Mouse (Mus musculus): ENCODE measurements at regions not wholly inside any gene's neighbourhood (a gene's known extent, or its start where the extent isn't known, plus 50 kb on each side); places are given as distances from the start of the nearest gene placed in this dataset.

DNA sequence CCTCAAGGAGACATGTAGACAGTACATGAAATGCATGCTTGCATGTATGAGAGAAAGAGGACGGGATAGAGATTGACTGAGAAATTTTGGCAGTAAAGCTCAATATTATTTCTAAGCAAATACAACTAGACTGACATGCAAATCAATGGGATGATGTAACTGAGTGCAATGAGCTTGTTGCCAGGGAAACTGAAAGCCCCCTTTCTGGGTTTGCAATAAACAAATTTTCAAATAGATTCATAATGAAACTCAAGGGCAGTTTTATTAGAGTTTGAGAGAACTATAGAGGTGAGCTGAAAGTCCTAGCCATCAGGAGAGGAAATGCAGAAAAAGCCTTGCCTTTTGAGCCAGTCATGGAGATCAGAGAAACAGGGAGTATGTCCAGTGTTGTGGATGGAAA, 460.2 kb downstream of the Arl4a start:
- Histone ChIP-seq H3K9ac (ENCODE audit: low read length) (no peak overlapping the region), H3K36me3 (ENCODE audit: control insufficient read depth, insufficient read depth, low read length) (no peaks in the 10 kb centered on the region), H3K4me2 (no peak overlapping the region), H3K4me1 (ENCODE audit: control insufficient read depth, insufficient read depth, low read length) (no peaks in the 10 kb centered on the region), H3K4me3 (ENCODE audit: low read depth, low read length) (no peak overlapping the region), H3K9me3 (ENCODE audit: control insufficient read depth, low read length) (no peaks in the 10 kb centered on the region), H3K27me3 (ENCODE audit: control insufficient read depth, insufficient read depth, low read length) (no peaks in the 10 kb centered on the region), H3K27ac (ENCODE audit: low read depth, low read length) (no peak overlapping the region)
- WGBS = 90% methylated on average over 1 of the region's 1 CpGs
- DNase-seq (ENCODE audit: low spot score, missing footprints) (no peak), ATAC-seq (ENCODE audit: low FRiP score) (no peak)

DNA sequence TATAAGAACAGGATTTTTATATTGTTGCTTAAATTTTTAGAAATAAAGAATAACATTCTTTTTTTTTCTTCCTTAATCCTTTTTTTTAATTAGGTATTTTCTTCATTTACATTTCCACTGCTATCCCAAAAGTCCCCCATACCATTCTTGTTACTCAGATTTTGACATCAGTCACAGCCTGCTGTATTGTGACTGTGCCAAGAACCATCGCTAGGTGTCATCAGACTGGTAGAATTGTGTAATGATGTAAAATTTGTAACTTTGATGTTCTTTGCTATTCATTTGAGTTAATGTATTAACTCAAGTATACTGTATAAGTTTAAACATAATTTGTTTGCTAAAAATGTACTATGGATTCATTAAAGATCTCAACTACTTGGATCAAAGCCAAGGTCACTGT, 465.0 kb downstream of the Arl4a start:
- Histone ChIP-seq H3K27ac (ENCODE audit: low read depth, low read length) (no peak overlapping the region), H3K36me3 (ENCODE audit: control insufficient read depth, insufficient read depth, low read length) (no peaks in the 10 kb centered on the region)
- ATAC-seq (ENCODE audit: low FRiP score) = no peak

DNA sequence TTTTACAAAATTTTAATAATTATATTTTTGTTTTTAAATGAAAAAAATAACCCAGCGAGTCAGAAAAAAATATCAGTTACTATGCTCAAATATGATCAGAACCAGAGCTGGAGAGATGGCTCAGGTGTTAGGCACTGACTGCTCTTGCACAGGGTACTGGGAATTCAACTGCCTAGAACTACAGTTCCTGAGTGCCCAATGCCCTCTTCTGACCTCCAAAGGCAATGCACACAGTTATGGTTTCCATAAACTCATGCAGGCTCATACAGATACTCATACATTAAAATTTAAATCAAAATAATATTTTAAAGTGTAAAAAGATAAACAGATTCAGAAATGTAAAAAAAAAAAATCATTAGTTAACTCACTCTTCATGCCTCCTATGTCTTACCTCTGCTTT, 465.7 kb downstream of the Arl4a start:
- no peak for ATAC-seq (ENCODE audit: low FRiP score)
- no peak for DNase-seq (ENCODE audit: low spot score, missing footprints)
- Histone ChIP-seq H3K9ac (ENCODE audit: low read length) (no peak overlapping the region), H3K36me3 (ENCODE audit: control insufficient read depth, insufficient read depth, low read length) (no peaks in the 10 kb centered on the region), H3K4me1 (ENCODE audit: control insufficient read depth, insufficient read depth, low read length) (no peaks in the 10 kb centered on the region), H3K27ac (ENCODE audit: low read depth, low read length) (no peak overlapping the region), H3K4me3 (ENCODE audit: low read depth, low read length) (no peak overlapping the region), H3K27me3 (ENCODE audit: control insufficient read depth, insufficient read depth, low read length) (no peaks in the 10 kb centered on the region), H3K9me3 (ENCODE audit: control insufficient read depth, low read length) (no peaks in the 10 kb centered on the region), H3K4me2 (no peak overlapping the region)
- whole genome bisulfite sequencing = 94% methylated on average over 1 of the region's 1 CpGs

More for the DNA sequence above, 465.0 kb downstream of the Arl4a start:
- DNase-seq (ENCODE audit: low spot score, missing footprints) = no peak
- Histone ChIP-seq H3K4me2 (no peak overlapping the region), H3K4me1 (ENCODE audit: control insufficient read depth, insufficient read depth, low read length) (no peaks in the 10 kb centered on the region), H3K9ac (ENCODE audit: low read length) (no peak overlapping the region), H3K4me3 (ENCODE audit: low read depth, low read length) (no peak overlapping the region), H3K27me3 (ENCODE audit: control insufficient read depth, insufficient read depth, low read length) (no peaks in the 10 kb centered on the region), H3K9me3 (ENCODE audit: control insufficient read depth, low read length) (no peaks in the 10 kb centered on the region)
- 76% methylated on average over 1 of the region's 1 CpGs for WGBS

DNA sequence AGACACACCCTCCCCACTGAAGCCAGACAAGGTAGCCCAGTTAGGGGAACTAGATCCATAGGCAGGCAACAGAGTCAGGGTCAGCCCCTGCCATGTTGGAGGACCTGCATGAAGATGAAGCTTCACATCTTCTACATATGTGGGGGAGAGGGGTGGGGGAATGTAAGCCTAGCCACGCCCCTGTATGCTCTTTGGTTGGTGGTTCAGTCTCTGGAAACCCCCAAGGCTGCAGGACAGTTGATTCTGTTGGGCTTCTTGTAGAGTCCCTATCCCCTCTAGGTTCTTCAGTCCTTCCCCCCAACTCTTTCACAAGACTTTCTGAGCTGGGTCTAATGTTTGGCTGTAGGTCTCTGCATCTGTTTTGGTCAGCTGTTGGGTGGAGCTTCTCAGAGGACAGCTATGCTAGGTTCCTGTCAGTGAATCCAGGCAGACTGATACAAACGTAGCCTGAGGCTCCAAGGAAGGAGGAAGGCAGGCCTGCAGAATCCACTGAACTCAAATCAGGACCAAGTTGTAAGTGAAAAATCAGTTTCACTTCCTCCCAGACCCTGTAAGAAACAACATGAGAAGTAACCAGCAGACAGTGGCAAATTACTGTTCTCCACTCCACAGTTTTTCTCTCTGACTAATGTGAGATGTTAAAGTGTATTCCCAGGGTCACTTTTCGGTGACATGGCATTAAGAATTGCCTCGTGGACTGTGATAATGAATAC, 476.9 kb downstream of the Arl4a start:
- WGBS = 77% methylated on average over 4 of the region's 4 CpGs
- ATAC-seq (ENCODE audit: low FRiP score) (no peak), DNase-seq (ENCODE audit: low spot score, missing footprints) (no peak)
- H3K27ac ChIP-seq (ENCODE audit: low read depth, low read length) = no peak overlapping the region
- no peak overlapping the region for H3K4me2 ChIP-seq
- H3K4me3 ChIP-seq (ENCODE audit: low read depth, low read length) = no peak overlapping the region
- H3K9me3 ChIP-seq (ENCODE audit: control insufficient read depth, low read length) = no peaks in the 10 kb centered on the region
- H3K36me3 ChIP-seq (ENCODE audit: control insufficient read depth, insufficient read depth, low read length) = no peaks in the 10 kb centered on the region
- H3K9ac ChIP-seq (ENCODE audit: low read length) = no peak overlapping the region
- no peaks in the 10 kb centered on the region for H3K4me1 ChIP-seq (ENCODE audit: control insufficient read depth, insufficient read depth, low read length)
- no peaks in the 10 kb centered on the region for H3K27me3 ChIP-seq (ENCODE audit: control insufficient read depth, insufficient read depth, low read length)

DNA sequence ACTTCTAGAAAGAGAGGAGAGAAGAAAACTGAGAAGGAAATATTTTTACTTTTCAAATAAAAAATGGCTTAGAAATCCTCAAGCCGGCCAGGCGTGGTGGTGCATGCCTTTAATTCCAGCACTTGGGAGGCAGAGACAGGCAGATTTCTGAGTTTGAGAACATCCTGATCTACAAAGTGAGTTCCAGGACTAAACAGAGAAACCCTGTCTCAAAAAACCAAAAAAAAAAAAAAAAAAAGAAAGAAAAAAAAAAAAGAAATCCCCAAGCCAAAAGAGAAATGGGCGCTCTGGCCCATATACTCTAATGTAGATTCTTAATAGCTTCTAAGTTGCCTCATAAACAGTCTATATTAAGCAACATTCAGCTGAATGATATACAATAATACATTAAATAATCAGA, 479.3 kb downstream of the Arl4a start:
- Histone ChIP-seq H3K4me1 (ENCODE audit: control insufficient read depth, insufficient read depth, low read length) (no peaks in the 10 kb centered on the region), H3K4me3 (ENCODE audit: low read depth, low read length) (no peak overlapping the region), H3K27ac (ENCODE audit: low read depth, low read length) (no peak overlapping the region), H3K36me3 (ENCODE audit: control insufficient read depth, insufficient read depth, low read length) (no peaks in the 10 kb centered on the region), H3K27me3 (ENCODE audit: control insufficient read depth, insufficient read depth, low read length) (no peaks in the 10 kb centered on the region), H3K9me3 (ENCODE audit: control insufficient read depth, low read length) (no peaks in the 10 kb centered on the region), H3K4me2 (no peak overlapping the region), H3K9ac (ENCODE audit: low read length) (no peak overlapping the region)
- DNase-seq (ENCODE audit: low spot score, missing footprints) (no peak), ATAC-seq (ENCODE audit: low FRiP score) (no peak)
- 97% methylated on average over 3 of the region's 3 CpGs for WGBS

DNA sequence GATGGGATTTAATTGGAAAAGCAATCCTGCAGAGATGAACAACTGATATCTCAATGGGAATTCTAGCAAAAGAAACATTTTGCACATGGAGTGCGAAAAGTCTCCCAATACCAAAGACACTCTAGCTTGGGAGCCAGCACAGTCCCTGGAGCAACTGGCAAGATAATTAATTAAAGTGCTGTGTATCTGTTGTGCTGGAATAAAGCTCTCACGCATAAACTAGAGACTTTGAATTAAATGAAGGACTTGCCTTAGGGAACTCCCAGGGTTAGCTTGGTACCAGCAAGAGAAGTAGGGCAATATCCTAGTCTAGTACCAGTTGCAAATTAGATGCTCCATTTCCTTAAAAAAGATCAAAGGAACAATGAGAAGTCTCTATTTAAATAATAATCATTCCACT, 501.5 kb downstream of the Arl4a start:
- no peak overlapping the region for H3K9ac ChIP-seq (ENCODE audit: low read length)
- 63% methylated on average over 2 of the region's 2 CpGs for WGBS
- DNase-seq (ENCODE audit: low spot score, missing footprints) (no peak), ATAC-seq (ENCODE audit: low FRiP score) (no peak)
- H3K27ac ChIP-seq (ENCODE audit: low read depth, low read length) = no peak overlapping the region
- H3K4me1 ChIP-seq (ENCODE audit: control insufficient read depth, insufficient read depth, low read length) = no peaks in the 10 kb centered on the region
- H3K4me3 ChIP-seq (ENCODE audit: low read depth, low read length) = no peak overlapping the region
- H3K27me3 ChIP-seq (ENCODE audit: control insufficient read depth, insufficient read depth, low read length) = no peaks in the 10 kb centered on the region
- no peaks in the 10 kb centered on the region for H3K9me3 ChIP-seq (ENCODE audit: control insufficient read depth, low read length)
- H3K4me2 ChIP-seq = no peak overlapping the region
- H3K36me3 ChIP-seq (ENCODE audit: control insufficient read depth, insufficient read depth, low read length) = no peaks in the 10 kb centered on the region

DNA sequence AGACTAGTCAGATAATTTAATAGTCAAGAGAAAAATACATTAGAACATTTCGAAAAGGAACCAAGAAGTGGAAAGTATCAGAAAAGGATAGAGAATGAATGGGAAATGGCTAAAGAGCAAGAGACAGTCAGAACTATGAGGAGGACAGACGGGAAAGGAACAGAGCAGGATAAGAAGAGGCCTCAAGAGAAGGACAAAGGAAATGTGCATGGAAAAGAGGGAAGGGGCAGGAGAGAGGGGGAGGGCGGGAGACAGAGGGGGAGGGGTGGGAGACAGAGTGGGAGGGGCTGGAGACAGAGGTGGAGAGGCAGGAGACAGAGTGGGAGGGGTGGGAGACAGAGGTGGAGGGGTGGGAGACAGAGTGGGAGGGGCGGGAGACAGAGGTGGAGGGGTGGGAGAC, 509.7 kb downstream of the Arl4a start:
- Histone ChIP-seq H3K9me3 (ENCODE audit: control insufficient read depth, low read length) (no peaks in the 10 kb centered on the region), H3K27ac (ENCODE audit: low read depth, low read length) (no peak overlapping the region; the same call in 1 of the 2 replicates), H3K4me1 (ENCODE audit: control insufficient read depth, insufficient read depth, low read length) (no peaks in the 10 kb centered on the region; the same call in 1 of the 2 replicates), H3K9ac (ENCODE audit: low read length) (no peak overlapping the region), H3K4me3 (ENCODE audit: low read depth, low read length) (no peak overlapping the region), H3K36me3 (ENCODE audit: control insufficient read depth, insufficient read depth, low read length) (no peaks in the 10 kb centered on the region), H3K27me3 (ENCODE audit: control insufficient read depth, insufficient read depth, low read length) (no peaks in the 10 kb centered on the region), H3K4me2 (no peak overlapping the region)
- DNase-seq (ENCODE audit: low spot score, missing footprints) (peak; percentile 72), ATAC-seq (ENCODE audit: low FRiP score) (peak; percentile 65)
- WGBS = 55% methylated on average over 3 of the region's 4 CpGs

DNA sequence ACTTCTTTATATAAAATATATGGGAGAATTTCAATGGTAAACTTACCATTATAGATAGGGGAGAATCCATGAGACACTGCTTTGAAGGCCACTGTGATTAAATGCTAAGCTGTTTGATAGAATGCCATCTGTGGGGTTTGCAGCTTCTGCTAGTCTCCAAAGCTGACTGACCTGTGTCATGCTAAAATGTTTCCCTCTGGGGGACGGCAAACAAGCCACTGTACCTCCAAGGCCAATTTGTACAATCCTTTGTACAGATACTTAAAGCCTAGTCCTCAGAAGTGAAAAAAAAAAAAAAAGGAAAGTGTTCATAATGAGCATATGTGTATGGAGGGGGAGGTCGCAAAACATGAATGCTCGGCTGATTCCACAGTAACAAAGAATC, 510.6 kb downstream of the Arl4a start:
- 54% methylated on average over 3 of the region's 3 CpGs for WGBS
- H3K27ac ChIP-seq (ENCODE audit: low read depth, low read length) = peak overlapping the region; percentile 37; the same call in 1 of the 2 replicates
- H3K9ac ChIP-seq (ENCODE audit: low read length) = no peak overlapping the region
- peak; percentile 82 for DNase-seq (ENCODE audit: low spot score, missing footprints)
- H3K4me1 ChIP-seq (ENCODE audit: control insufficient read depth, insufficient read depth, low read length) = no peaks in the 10 kb centered on the region; the same call in 1 of the 2 replicates
- no peaks in the 10 kb centered on the region for H3K36me3 ChIP-seq (ENCODE audit: control insufficient read depth, insufficient read depth, low read length)
- no peaks in the 10 kb centered on the region for H3K9me3 ChIP-seq (ENCODE audit: control insufficient read depth, low read length)
- no peak overlapping the region for H3K4me3 ChIP-seq (ENCODE audit: low read depth, low read length)
- peak; percentile 84 for ATAC-seq (ENCODE audit: low FRiP score)
- H3K4me2 ChIP-seq = no peak overlapping the region
- no peaks in the 10 kb centered on the region for H3K27me3 ChIP-seq (ENCODE audit: control insufficient read depth, insufficient read depth, low read length)

DNA sequence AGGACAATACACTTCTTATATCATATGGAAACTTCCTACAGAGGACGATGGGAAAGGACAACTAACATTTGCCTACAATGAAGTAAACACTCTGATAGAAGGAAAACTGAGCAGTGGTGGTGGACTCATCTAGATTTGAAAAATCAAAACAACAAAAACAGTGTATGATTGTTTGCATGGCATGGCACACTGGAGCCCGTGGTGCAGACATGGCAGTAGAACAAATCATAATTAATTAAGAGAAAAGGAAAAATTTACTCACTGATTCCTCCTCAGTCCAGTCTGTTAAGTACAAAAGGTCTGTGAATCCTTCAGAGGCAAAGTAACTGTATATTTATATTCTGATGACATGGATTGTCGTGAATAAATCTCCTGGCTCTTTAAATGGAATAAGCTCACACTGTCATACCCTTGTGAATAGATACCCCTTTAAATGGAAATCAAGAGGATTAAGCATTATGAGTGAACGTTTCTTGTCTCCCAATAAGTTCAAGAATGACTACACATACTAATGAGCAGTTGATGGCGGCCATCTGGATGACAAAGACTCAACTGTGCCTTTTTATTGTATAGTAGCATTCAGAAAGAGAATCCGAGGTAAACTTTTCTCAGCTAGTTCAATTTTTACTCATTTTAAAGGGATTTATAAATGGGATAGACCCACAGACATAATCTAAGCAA, 511.1 kb downstream of the Arl4a start:
- peak overlapping the region; percentile 37 for H3K27ac ChIP-seq (ENCODE audit: low read depth, low read length)
- no peak overlapping the region for H3K4me3 ChIP-seq (ENCODE audit: low read depth, low read length)
- 48% methylated on average over 6 of the region's 6 CpGs for WGBS
- no peaks in the 10 kb centered on the region for H3K27me3 ChIP-seq (ENCODE audit: control insufficient read depth, insufficient read depth, low read length)
- 0 out of 2 replicates have a peak overlapping the region, but pooled peaks have one; percentile 7 for H3K4me2 ChIP-seq
- H3K36me3 ChIP-seq (ENCODE audit: control insufficient read depth, insufficient read depth, low read length) = no peaks in the 10 kb centered on the region
- ATAC-seq (ENCODE audit: low FRiP score) = peak; percentile 92
- H3K9ac ChIP-seq (ENCODE audit: low read length) = no peak overlapping the region
- peak; percentile 88 for DNase-seq (ENCODE audit: low spot score, missing footprints)
- H3K4me1 ChIP-seq (ENCODE audit: control insufficient read depth, insufficient read depth, low read length) = no peaks in the 10 kb centered on the region; the same call in 1 of the 2 replicates
- H3K9me3 ChIP-seq (ENCODE audit: control insufficient read depth, low read length) = no peaks in the 10 kb centered on the region
